Mouse (Mus musculus): ENCODE data around the gene Bet1l.

Bet1l gene

GRCm38 (mm10) chr7:140833341-140833740 is 24.0 kb downstream of the Bet1l start:
- no peak for DNase-seq (ENCODE audit: low read depth)

GRCm38 (mm10) chr7:140831447-140831846 is 25.9 kb downstream of the Bet1l start:
- no peak for DNase-seq (ENCODE audit: low read depth)

GRCm38 (mm10) chr7:140828171-140828881 is 29.1 kb downstream of the Bet1l start:
- DNase-seq (ENCODE audit: low read depth), result peak; percentile 35

GRCm38 (mm10) chr7:140822731-140823130 is 34.6 kb downstream of the Bet1l start:
- no peak for DNase-seq (ENCODE audit: low read depth)

- no peak for DNase-seq (ENCODE audit: low read depth)
Observed at GRCm38 (mm10) chr7:140821653-140822329, 35.6 kb downstream of the Bet1l start, which contains the start of gene Zfp941. TSS of gene Zfp941 (minus strand) at chr7:140822178.

GRCm38 (mm10) chr7:140821305-140821652 is 36.1 kb downstream of the Bet1l start:
- DNase-seq (ENCODE audit: low read depth), result no peak

- no peak for DNase-seq (ENCODE audit: low read depth)
Observed at GRCm38 (mm10) chr7:140820173-140820572, 37.2 kb downstream of the Bet1l start.

GRCm38 (mm10) chr7:140812850-140813249 is 44.5 kb downstream of the Bet1l start:
- no peak for DNase-seq (ENCODE audit: low read depth)

GRCm38 (mm10) chr7:140811714-140812113 is 45.7 kb downstream of the Bet1l start:
- DNase-seq (ENCODE audit: low read depth), result no peak

- peak; percentile 24 for DNase-seq (ENCODE audit: low read depth)
Observed at GRCm38 (mm10) chr7:140810496-140810895, 46.9 kb downstream of the Bet1l start.

GRCm38 (mm10) chr7:140805704-140806103 is 51.7 kb downstream of the Bet1l start:
- DNase-seq (ENCODE audit: low read depth), result peak; percentile 67

Measured in induced T-regulatory cell, adult 2 months (primary cell).